In the genomic region with DNA sequence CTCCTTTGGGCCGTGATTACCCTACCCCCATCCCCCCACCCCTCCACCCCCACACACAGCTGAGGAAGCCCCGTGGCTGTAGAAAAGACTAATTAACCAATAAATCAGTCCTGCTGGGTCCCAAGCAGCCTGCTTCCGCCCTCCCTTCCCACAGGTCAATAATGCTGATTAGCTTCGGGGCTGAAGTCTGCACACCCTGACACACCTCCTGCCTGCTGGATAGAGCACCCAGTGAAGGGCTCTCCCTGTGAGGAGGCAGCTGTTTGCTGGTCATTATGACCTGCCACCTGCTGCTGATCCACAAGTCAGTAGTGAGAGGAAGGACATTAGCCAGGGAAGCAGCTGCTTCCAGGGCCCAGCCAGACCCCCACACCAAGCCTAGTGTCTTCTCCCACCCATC, we compare ENCODE assay signal across 13 mouse cellular contexts. TPM values are rescaled to one million over a fixed set of nuclear protein-coding genes. Genes with fewer than 3 reads are reported as not detected.
A peak's percentile ranks its signal among the peaks of the same experiment; 100 is the strongest.
DNase-seq lines count a peak whose midpoint lies in the region; ATAC-seq and TF ChIP-seq lines count a peak whose summit lies in the region.
"Had no signal": no experiment of that assay in that cellular context is flagged by ENCODE, and none has a peak within 500 bp of the region (broad histone marks: within the 10 kb centered on the region; RNA-seq: fewer than 3 reads in every experiment).

No protein-coding gene starts in this region.

- H3K4me3 ChIP-seq in forebrain, embryonic 10.5 days = no peak overlapping the region
- no peak overlapping the region for H3K4me3 ChIP-seq in forebrain, embryonic 14.5 days (ENCODE audit: low read depth, low read length)
- H3K4me3 ChIP-seq in C2C12 (ENCODE audit: insufficient read depth, poor library complexity, severe bottlenecking) = no peak overlapping the region
- peak overlapping the region; percentile 16; the same call in 1 of the 2 replicates for H3K4me3 ChIP-seq in limb, embryonic 10.5 days
- no peak overlapping the region for H3K4me3 ChIP-seq in neural tube, embryonic 13.5 days
- H3K4me3 ChIP-seq: heart, embryonic 13.5 days had no signal

- 9% methylated on average over 4 of the region's 4 CpGs for WGBS in forebrain, embryonic 10.5 days
- WGBS in forebrain, embryonic 14.5 days = 4% methylated on average over 4 of the region's 4 CpGs
- WGBS in limb, embryonic 10.5 days = 4% methylated on average over 4 of the region's 4 CpGs
- 1% methylated on average over 4 of the region's 4 CpGs for WGBS in neural tube, embryonic 13.5 days

- no peak overlapping the region for H3K9ac ChIP-seq in forebrain, embryonic 14.5 days (ENCODE audit: low read length)
- H3K9ac ChIP-seq in neural tube, embryonic 13.5 days = no peak overlapping the region; the same call in 1 of the 2 replicates
- H3K9ac ChIP-seq: heart, embryonic 13.5 days had no signal

- no peaks in the 10 kb centered on the region for H3K36me3 ChIP-seq in forebrain, embryonic 10.5 days (replicated peaks)
- H3K36me3 ChIP-seq in forebrain, embryonic 14.5 days (ENCODE audit: control insufficient read depth, insufficient read depth, low read length) = no peaks in the 10 kb centered on the region
- H3K36me3 ChIP-seq in C2C12 (ENCODE audit: control insufficient read depth, insufficient read depth) = no peaks in the 10 kb centered on the region
- H3K36me3 ChIP-seq in limb, embryonic 10.5 days = no peaks in the 10 kb centered on the region
- H3K36me3 ChIP-seq in neural tube, embryonic 13.5 days = no peaks in the 10 kb centered on the region
- H3K36me3 ChIP-seq: G1E; heart, embryonic 13.5 days had no signal

- no peak for ATAC-seq in forebrain, embryonic 14.5 days
- peak; percentile 62 for ATAC-seq in neural tube, embryonic 13.5 days (ENCODE audit: low read depth)

- no peak overlapping the region for H3ac ChIP-seq in C2C12 (ENCODE audit: control insufficient read depth, insufficient read length, low read depth)

- no peak for TF ChIP-seq CTCF in C2C12 (IDR thresholded peaks at IDR 0.05; ENCODE audit: control insufficient read depth, insufficient read depth, insufficient read length)

- H3K79me2 ChIP-seq in C2C12 (ENCODE audit: control insufficient read depth, insufficient read depth) = no peaks in the 10 kb centered on the region

- 0 out of 2 replicates have a peak overlapping the region, but pooled peaks have one; percentile 15 for H3K27ac ChIP-seq in forebrain, embryonic 10.5 days
- H3K27ac ChIP-seq in forebrain, embryonic 14.5 days (ENCODE audit: low read depth, low read length) = no peak overlapping the region
- H3K27ac ChIP-seq in limb, embryonic 10.5 days = peak overlapping the region; percentile 59
- 0 out of 2 replicates have a peak overlapping the region, but pooled peaks have one; percentile 15 for H3K27ac ChIP-seq in neural tube, embryonic 13.5 days (replicated peaks)
- H3K27ac ChIP-seq: heart, embryonic 13.5 days had no signal

- peaks cover 46% of the 10 kb centered on the region for H3K4me1 ChIP-seq in forebrain, embryonic 10.5 days
- H3K4me1 ChIP-seq in forebrain, embryonic 14.5 days (ENCODE audit: control insufficient read depth, insufficient read depth, low read length) = peaks cover 3% of the 10 kb centered on the region; the same call in 1 of the 2 replicates
- H3K4me1 ChIP-seq in limb, embryonic 10.5 days = peaks cover 62% of the 10 kb centered on the region
- H3K4me1 ChIP-seq in neural tube, embryonic 13.5 days (replicated peaks) = peaks cover 35% of the 10 kb centered on the region

- H3K9me3 ChIP-seq in forebrain, embryonic 10.5 days = no peaks in the 10 kb centered on the region
- no peaks in the 10 kb centered on the region for H3K9me3 ChIP-seq in forebrain, embryonic 14.5 days (replicated peaks; ENCODE audit: control insufficient read depth, low read length)
- no peaks in the 10 kb centered on the region for H3K9me3 ChIP-seq in limb, embryonic 10.5 days (replicated peaks)
- no peaks in the 10 kb centered on the region for H3K9me3 ChIP-seq in neural tube, embryonic 13.5 days
- H3K9me3 ChIP-seq: heart, embryonic 13.5 days had no signal

- H3K79me3 ChIP-seq in C2C12 (ENCODE audit: low read depth) = no peaks in the 10 kb centered on the region

- DNase-seq in forebrain, embryonic 10.5 days (ENCODE audit: extremely low spot score, low spot score) = no peak
- DNase-seq in forebrain, embryonic 14.5 days (ENCODE audit: low spot score) = no peak
- peak; percentile 69 for DNase-seq in limb, embryonic 10.5 days (ENCODE audit: low spot score)
- DNase-seq in layer of hippocampus, postnatal 14 days (ENCODE audit: low spot score in 2 of 2) = no peak
- DNase-seq in cerebellum, postnatal 25 days = no peak
- no peak for DNase-seq in layer of hippocampus, adult 11-12 months (ENCODE audit: low spot score)
- DNase-seq: lung, adult 2 months; right cerebral cortex, adult 18-20 months had no signal

- H3K27me3 ChIP-seq in forebrain, embryonic 10.5 days (ENCODE audit: poor library complexity, severe bottlenecking) = peaks cover 72% of the 10 kb centered on the region
- H3K27me3 ChIP-seq in forebrain, embryonic 14.5 days (replicated peaks; ENCODE audit: control insufficient read depth, insufficient read depth, low read length) = peaks cover 34% of the 10 kb centered on the region
- H3K27me3 ChIP-seq in C2C12 (ENCODE audit: control insufficient read depth, insufficient read depth, insufficient read length) = peaks cover 51% of the 10 kb centered on the region
- peaks cover 41% of the 10 kb centered on the region for H3K27me3 ChIP-seq in limb, embryonic 10.5 days (ENCODE audit: low read depth, poor library complexity, severe bottlenecking)
- peaks cover 40% of the 10 kb centered on the region for H3K27me3 ChIP-seq in neural tube, embryonic 13.5 days

- H3K4me2 ChIP-seq in forebrain, embryonic 14.5 days (ENCODE audit: low read length) = no peak overlapping the region
- H3K4me2 ChIP-seq in neural tube, embryonic 13.5 days = no peak overlapping the region
- H3K4me2 ChIP-seq: heart, embryonic 13.5 days had no signal

TF ChIP-seq in C2C12, 6 proteins besides CTCF, POLR2A, EP300 and RAD21:
- TF ChIP-seq MYOD1 (IDR thresholded peaks at IDR 0.05; ENCODE audit: control insufficient read depth, insufficient read length, low read depth) = peak; percentile 15
- TF ChIP-seq MYOG (IDR thresholded peaks at IDR 0.05; ENCODE audit: control insufficient read depth, extremely low read depth, insufficient read length) = no peak

RNA-seq across cellular contexts. Expression of gene Galr3, which starts 3.2 kb away (rescaled TPM):
- not detected in 2 replicates for polyA plus RNA-seq in forebrain, embryonic 10.5 days (2016; fragmentation: Nextera tagmentation; extraction: Ambion mirVana)
- not detected in 2 replicates for polyA plus RNA-seq in forebrain, embryonic 14.5 days (2014; fragmentation: Nextera tagmentation; extraction: Ambion mirVana)
- polyA plus RNA-seq in C2C12 (2012; fragmentation: generic; extraction: Trizol) = not detected
- 0.13 TPM in 1 of 2 replicates, not detected in the other for polyA plus RNA-seq in limb, embryonic 10.5 days (2016; fragmentation: Nextera tagmentation; extraction: Ambion mirVana)
- polyA plus RNA-seq in neural tube, embryonic 13.5 days (2015; fragmentation: Nextera tagmentation; extraction: Ambion mirVana) = not detected in 2 replicates
- total RNA-seq in layer of hippocampus, postnatal 14 days (2021) = under 1 TPM in 1 of 2 experiments, not detected in 1; 0.72 TPM
- total RNA-seq: G1E had no signal
- polyA plus RNA-seq: G1E; heart, embryonic 13.5 days; testis, adult 2 months had no signal

RNA-seq across cellular contexts. Expression of gene H1f0, which starts 16.6 kb away (rescaled TPM):
- polyA plus RNA-seq in forebrain, embryonic 10.5 days (2016; fragmentation: Nextera tagmentation; extraction: Ambion mirVana) = 427 and 444 TPM in 2 replicates
- 155 and 238 TPM in 2 replicates for polyA plus RNA-seq in forebrain, embryonic 14.5 days (2014; fragmentation: Nextera tagmentation; extraction: Ambion mirVana)
- 111 TPM for polyA plus RNA-seq in C2C12 (2012; fragmentation: generic; extraction: Trizol)
- polyA plus RNA-seq in limb, embryonic 10.5 days (2016; fragmentation: Nextera tagmentation; extraction: Ambion mirVana) = 330 and 448 TPM in 2 replicates
- polyA plus RNA-seq in neural tube, embryonic 13.5 days (2015; fragmentation: Nextera tagmentation; extraction: Ambion mirVana) = 275 and 287 TPM in 2 replicates
- total RNA-seq in layer of hippocampus, postnatal 14 days (2021) = 10 to 100 TPM; 88.8 to 94.3 TPM

RNA-seq across cellular contexts. Expression of gene Ankrd54, which starts 17.9 kb away (rescaled TPM):
- polyA plus RNA-seq in forebrain, embryonic 10.5 days (2016; fragmentation: Nextera tagmentation; extraction: Ambion mirVana) = 56.0 and 60.5 TPM in 2 replicates
- polyA plus RNA-seq in forebrain, embryonic 14.5 days (2014; fragmentation: Nextera tagmentation; extraction: Ambion mirVana) = 51.3 and 53.3 TPM in 2 replicates
- polyA plus RNA-seq in C2C12 (2012; fragmentation: generic; extraction: Trizol) = 45.6 TPM
- 73.8 and 77.9 TPM in 2 replicates for polyA plus RNA-seq in limb, embryonic 10.5 days (2016; fragmentation: Nextera tagmentation; extraction: Ambion mirVana)
- 46.5 and 52.9 TPM in 2 replicates for polyA plus RNA-seq in neural tube, embryonic 13.5 days (2015; fragmentation: Nextera tagmentation; extraction: Ambion mirVana)
- total RNA-seq in layer of hippocampus, postnatal 14 days (2021) = 10 to 100 TPM; 18.9 to 19.0 TPM

RNA-seq across cellular contexts. Expression of gene Eif3l, which starts 30.1 kb away (rescaled TPM):
- 283 and 289 TPM in 2 replicates for polyA plus RNA-seq in forebrain, embryonic 10.5 days (2016; fragmentation: Nextera tagmentation; extraction: Ambion mirVana)
- polyA plus RNA-seq in forebrain, embryonic 14.5 days (2014; fragmentation: Nextera tagmentation; extraction: Ambion mirVana) = 191 and 209 TPM in 2 replicates
- 369 TPM for polyA plus RNA-seq in C2C12 (2012; fragmentation: generic; extraction: Trizol)
- 278 and 295 TPM in 2 replicates for polyA plus RNA-seq in limb, embryonic 10.5 days (2016; fragmentation: Nextera tagmentation; extraction: Ambion mirVana)
- 185 and 196 TPM in 2 replicates for polyA plus RNA-seq in neural tube, embryonic 13.5 days (2015; fragmentation: Nextera tagmentation; extraction: Ambion mirVana)
- total RNA-seq in layer of hippocampus, postnatal 14 days (2021) = 10 to 100 TPM; 82.2 to 83.1 TPM
